Mouse (Mus musculus) liver, embryonic 11.5 days (tissue): ENCODE measurements around the gene Inmt. TPM values are rescaled to one million over a fixed set of nuclear protein-coding genes. Genes with fewer than 3 reads are reported as not detected.

Source experiments
- ATAC-seq: fragments of 200-750 bp; cut with Nextera tagmentation; replicated peaks from 2 replicates; pipeline ENCODE4 v1.8.0; 2017; ENCODE audit warnings: moderate number of reproducible peaks, mild to moderate bottlenecking, moderate TSS enrichment, moderate library complexity; ENCODE audit not compliant: low FRiP score
- DNase-seq: peaks from one replicate; pipeline ENCODE4 v3.0.0-alpha.2; 2017; ENCODE audit warnings: low spot score
- H3K27ac ChIP-seq: fragments of 300-500 bp; sonication (generic); 2 replicates; pipeline ENCODE4 v1.5.1; 2014; ENCODE audit warnings: mild to moderate bottlenecking, low read depth, low read length, control low read depth
- H3K27me3 ChIP-seq: fragments of 300-500 bp; sonication (generic); replicated peaks from 2 replicates; pipeline ENCODE4 v1.6.1; 2014; ENCODE audit warnings: low read length, mixed read lengths; ENCODE audit not compliant: control insufficient read depth, insufficient read depth
- H3K36me3 ChIP-seq: fragments of 300-500 bp; sonication (generic); 2 replicates; pipeline ENCODE4 v1.6.1; 2014; ENCODE audit warnings: mild to moderate bottlenecking, low read length, moderate library complexity, mixed read lengths; ENCODE audit not compliant: control insufficient read depth, insufficient read depth
- H3K4me1 ChIP-seq: fragments of 300-500 bp; sonication (generic); replicated peaks from 2 replicates; pipeline ENCODE4 v1.6.1; 2014; ENCODE audit warnings: low read length, mixed read lengths; ENCODE audit not compliant: control insufficient read depth, insufficient read depth
- H3K4me2 ChIP-seq: fragments of 300-500 bp; sonication (generic); 2 replicates; pipeline ENCODE4 v1.6.1; 2014; ENCODE audit warnings: mild to moderate bottlenecking, control low read depth, moderate library complexity
- H3K4me3 ChIP-seq: fragments of 300-500 bp; sonication (generic); 2 replicates; pipeline ENCODE4 v1.5.1; 2014; ENCODE audit warnings: low read depth, low read length, control low read depth
- H3K9ac ChIP-seq: fragments of 300-500 bp; sonication (generic); 2 replicates; pipeline ENCODE4 v1.6.1; 2014; ENCODE audit warnings: low read depth, low read length, control low read depth
- H3K9me3 ChIP-seq: fragments of 300-500 bp; sonication (generic); 2 replicates; pipeline ENCODE4 v1.6.1; 2016; ENCODE audit warnings: low read length, inconsistent platforms, mixed read lengths; ENCODE audit not compliant: control insufficient read depth
- WGBS: fragments of 180-500 bp; shearing (Covaris S2); extraction: QIAGEN DNeasy Blood & Tissue Kit; methylation state at CpG from one replicate; pipeline ENCODE4 v1.1.7; 2014; 5-methylcytosine and 5-hydroxymethylcytosine counted together
- polyA plus RNA-seq: library from polyadenylated mRNA; unstranded; fragments of >200 nt; fragmentation: Nextera tagmentation; extraction: Ambion mirVana; gene quantifications from 2 replicates; pipeline ENCODE4 v1.2.1, GENCODE M21; 2014

The Inmt gene
- polyA plus RNA-seq, 1 experiment from 2014 or later, result 0.58 TPM

DNA sequence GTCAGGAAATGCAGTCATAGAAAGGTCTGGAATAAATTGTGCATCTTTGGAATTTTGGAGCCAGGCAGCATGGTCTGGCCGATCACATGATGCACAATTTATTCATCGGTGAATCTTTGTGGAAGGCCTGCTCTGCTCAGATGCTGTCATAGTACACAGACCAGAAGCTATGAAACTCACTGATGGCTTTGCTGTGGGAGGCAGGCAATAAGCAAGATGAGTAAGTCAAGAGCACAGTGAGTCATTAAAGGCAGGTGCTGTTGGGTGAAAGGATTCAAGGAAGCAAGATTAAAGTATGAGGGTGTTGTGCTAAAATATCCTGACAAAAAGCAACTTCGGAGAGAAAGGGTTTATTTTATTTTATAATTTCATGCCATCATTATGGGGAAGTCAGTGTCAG is 22.6 kb downstream of the Inmt start:
- WGBS, result 87% methylated on average over 3 of the region's 3 CpGs
- Histone ChIP-seq H3K4me3 (no peak overlapping the region), H3K27ac (no peak overlapping the region), H3K4me1 (no peaks in the 10 kb centered on the region), H3K4me2 (no peak overlapping the region), H3K9me3 (no peaks in the 10 kb centered on the region), H3K36me3 (no peaks in the 10 kb centered on the region), H3K9ac (no peak overlapping the region), H3K27me3 (no peaks in the 10 kb centered on the region)
- no peak for ATAC-seq
- no peak for DNase-seq

DNA sequence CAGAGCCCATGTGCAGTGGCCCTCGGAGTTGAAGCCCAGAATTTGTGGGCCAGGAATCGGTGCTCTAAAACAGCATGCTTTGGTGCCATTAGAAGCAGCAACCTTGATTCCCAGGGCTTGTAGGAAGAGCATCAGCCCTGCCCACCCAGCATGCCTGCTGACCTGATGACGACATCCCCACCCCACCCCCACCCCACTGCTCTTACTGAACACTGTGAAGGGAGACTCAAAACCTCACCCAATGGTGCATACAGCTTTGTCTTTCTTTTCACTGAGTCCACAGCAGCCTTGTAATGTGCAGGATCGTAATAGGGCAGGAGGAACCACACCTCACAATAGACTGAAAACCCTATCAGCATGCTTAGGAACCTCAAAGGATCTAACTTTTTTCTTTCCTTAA is 28.7 kb downstream of the Inmt start:
- Histone ChIP-seq H3K4me2 (no peak overlapping the region), H3K9me3 (no peaks in the 10 kb centered on the region), H3K27me3 (no peaks in the 10 kb centered on the region), H3K4me1 (no peaks in the 10 kb centered on the region), H3K9ac (no peak overlapping the region), H3K4me3 (no peak overlapping the region), H3K36me3 (no peaks in the 10 kb centered on the region), H3K27ac (no peak overlapping the region)
- DNase-seq, result no peak
- no peak for ATAC-seq
- 50% methylated on average over 4 of the region's 4 CpGs for WGBS

DNA sequence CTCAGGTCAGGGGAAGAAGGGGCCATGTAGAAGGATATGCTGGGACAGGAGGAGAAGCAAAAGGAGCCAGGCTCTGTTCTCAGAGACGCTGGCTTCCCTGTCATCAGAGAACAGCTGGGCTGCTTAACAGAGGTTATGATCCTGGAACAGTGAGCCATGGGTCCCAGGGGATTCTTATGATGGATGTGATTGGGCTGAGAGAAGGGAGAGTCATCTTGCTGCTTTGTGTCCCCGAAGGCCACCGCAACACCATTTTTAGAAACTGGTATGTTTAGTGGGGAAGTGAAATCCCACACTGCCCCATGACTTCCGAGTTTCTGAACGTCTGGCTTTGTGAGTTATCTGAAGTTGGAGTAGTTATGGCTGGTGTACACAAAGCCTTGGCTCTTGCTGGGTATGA is 29.6 kb downstream of the Inmt start:
- Histone ChIP-seq H3K4me3 (no peak overlapping the region), H3K27me3 (no peaks in the 10 kb centered on the region), H3K9me3 (no peaks in the 10 kb centered on the region), H3K4me2 (no peak overlapping the region), H3K27ac (no peak overlapping the region), H3K4me1 (no peaks in the 10 kb centered on the region), H3K9ac (no peak overlapping the region), H3K36me3 (no peaks in the 10 kb centered on the region)
- no peak for ATAC-seq
- DNase-seq, result no peak
- 70% methylated on average over 5 of the region's 5 CpGs for WGBS

DNA sequence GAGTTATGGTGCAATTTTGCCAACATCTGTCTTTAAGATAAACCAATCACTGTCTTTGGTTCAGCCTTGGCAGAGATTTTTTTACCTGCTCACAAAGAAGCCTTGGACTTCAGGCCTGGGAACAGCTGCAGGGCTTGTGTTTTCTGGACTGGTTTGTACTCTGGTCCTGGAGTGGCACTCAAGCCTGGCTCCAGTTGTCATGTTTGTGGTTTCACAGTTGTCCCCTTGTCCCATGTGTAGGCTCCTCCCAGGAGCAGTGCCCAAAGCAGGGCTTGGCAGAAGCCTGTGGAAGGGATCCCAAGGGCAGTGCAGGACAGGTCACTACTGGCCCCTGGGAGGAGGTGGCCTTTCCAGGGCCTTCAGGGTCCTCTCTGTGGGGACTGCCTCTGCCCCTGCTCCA is 36.5 kb downstream of the Inmt start:
- Histone ChIP-seq H3K9ac (no peak overlapping the region), H3K27ac (no peak overlapping the region), H3K4me3 (no peak overlapping the region), H3K27me3 (no peaks in the 10 kb centered on the region; the same call in 1 of the 2 replicates), H3K36me3 (no peaks in the 10 kb centered on the region), H3K4me2 (no peak overlapping the region), H3K9me3 (no peaks in the 10 kb centered on the region), H3K4me1 (no peaks in the 10 kb centered on the region)
- no peak for ATAC-seq
- DNase-seq, result no peak

DNA sequence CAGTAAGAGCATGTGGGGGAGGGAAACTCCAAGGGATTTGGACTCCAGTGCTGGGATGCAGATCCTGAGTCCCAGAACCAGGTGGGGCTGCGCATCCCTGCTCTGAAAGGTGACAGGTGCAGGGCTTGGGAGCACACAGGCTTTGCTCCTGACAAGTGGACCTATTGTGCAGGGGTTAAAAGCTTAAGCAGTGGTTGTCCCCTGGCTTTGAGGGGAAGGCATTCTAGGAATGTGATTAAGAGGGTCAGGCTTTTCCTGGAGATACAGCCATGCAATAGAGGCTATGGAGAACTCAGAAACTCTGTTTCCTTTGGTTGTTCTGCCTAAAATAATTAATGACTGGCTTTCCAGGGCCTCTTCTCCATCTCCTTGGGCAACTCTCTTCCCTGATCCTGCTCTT is 41.4 kb downstream of the Inmt start:
- Histone ChIP-seq H3K9ac (no peak overlapping the region), H3K27ac (no peak overlapping the region), H3K27me3 (peaks cover 2% of the 10 kb centered on the region; the same call in 1 of the 2 replicates), H3K4me3 (no peak overlapping the region), H3K4me1 (no peaks in the 10 kb centered on the region), H3K9me3 (no peaks in the 10 kb centered on the region), H3K36me3 (no peaks in the 10 kb centered on the region), H3K4me2 (no peak overlapping the region)
- no peak for ATAC-seq
- no peak for DNase-seq
- WGBS, result 83% methylated on average over 1 of the region's 1 CpGs

DNA sequence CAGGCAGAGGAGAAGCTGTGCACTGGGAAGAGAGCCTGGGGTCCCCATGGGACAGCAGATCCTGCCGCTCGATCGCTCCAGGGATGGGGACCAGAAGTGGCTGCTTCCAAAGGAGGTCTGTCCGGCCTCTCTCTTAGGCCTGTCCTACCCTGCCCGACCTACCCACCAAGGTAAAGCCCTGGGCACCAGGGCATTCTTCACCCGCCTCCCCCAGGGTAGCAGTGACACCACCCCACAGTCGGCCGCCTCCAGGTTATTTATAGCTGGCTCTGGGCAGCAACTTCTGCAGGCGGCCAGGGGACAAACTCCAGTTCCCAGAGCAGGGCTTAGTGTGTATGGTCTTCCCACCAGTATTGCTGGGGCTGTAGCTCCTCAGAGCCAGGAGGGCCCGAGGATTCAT is 42.0 kb downstream of the Inmt start, which contains the start of gene Crhr2:
TSS of gene Crhr2 (minus strand) at position 223 of the 400 bp plus-strand sequence.
- H3K4me1 ChIP-seq, result no peaks in the 10 kb centered on the region
- 67% methylated on average over 10 of the region's 10 CpGs for whole genome bisulfite sequencing
- no peaks in the 10 kb centered on the region for H3K36me3 ChIP-seq
- no peaks in the 10 kb centered on the region for H3K9me3 ChIP-seq
- H3K4me3 ChIP-seq, result no peak within 1 kb of the TSS
- H3K4me2 ChIP-seq, result no peak within 1 kb of the TSS
- DNase-seq, result no peak
- no peak within 1 kb of the TSS for H3K27ac ChIP-seq
- ATAC-seq, result no peak
- H3K9ac ChIP-seq, result no peak within 1 kb of the TSS
- H3K27me3 ChIP-seq, result peaks cover 2% of the 10 kb centered on the region; the same call in 1 of the 2 replicates

DNA sequence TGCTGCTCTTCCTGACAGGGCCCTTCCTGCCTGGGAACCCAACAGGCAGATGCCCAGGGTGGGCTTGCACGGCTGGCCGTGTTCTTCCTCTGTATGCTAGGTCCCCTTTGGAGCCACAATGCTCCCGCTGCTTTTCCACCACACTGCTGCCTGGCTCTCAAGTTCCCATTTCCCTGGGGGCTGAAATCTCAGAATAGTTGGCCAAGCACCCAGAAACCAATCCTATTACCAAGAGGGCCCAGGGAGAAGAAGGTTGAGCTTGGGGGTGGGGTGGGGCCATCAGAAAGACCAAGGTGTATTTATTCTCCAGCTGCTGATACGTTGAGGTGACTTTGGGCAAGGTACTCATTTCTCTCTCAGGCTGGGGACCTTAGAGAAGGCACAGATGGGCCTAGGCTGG is 43.5 kb downstream of the Inmt start:
- Histone ChIP-seq H3K9ac (no peak overlapping the region), H3K9me3 (no peaks in the 10 kb centered on the region), H3K36me3 (no peaks in the 10 kb centered on the region), H3K27me3 (peaks cover 2% of the 10 kb centered on the region; the same call in 1 of the 2 replicates), H3K4me1 (no peaks in the 10 kb centered on the region), H3K4me3 (no peak overlapping the region), H3K4me2 (no peak overlapping the region), H3K27ac (no peak overlapping the region)
- 71% methylated on average over 4 of the region's 4 CpGs for WGBS
- DNase-seq (no peak), ATAC-seq (no peak)

DNA sequence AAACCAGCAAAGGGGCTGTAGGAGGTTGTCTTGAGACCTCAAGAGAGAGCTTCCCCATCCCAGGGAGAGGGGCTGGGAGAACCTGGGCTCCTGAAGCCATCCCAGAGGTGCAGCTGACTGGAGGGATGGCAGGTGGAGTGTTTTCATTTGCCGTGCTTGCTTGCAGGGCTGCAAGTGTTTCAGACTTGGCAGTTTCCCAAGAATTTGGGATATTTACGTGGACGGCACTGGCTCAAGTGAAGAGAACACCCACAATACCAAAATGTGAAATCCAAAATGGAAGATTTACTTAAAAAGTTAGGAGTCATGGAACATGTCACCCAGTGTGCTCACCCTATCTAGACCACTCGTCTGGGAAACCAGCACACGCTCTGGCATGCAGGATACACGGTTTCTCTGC is 44.2 kb downstream of the Inmt start:
- Histone ChIP-seq H3K9me3 (no peaks in the 10 kb centered on the region), H3K36me3 (no peaks in the 10 kb centered on the region), H3K4me1 (no peaks in the 10 kb centered on the region), H3K4me3 (no peak overlapping the region), H3K27me3 (0 out of 2 replicates have a peak, but pooled peaks cover 2% of the 10 kb centered on the region), H3K4me2 (no peak overlapping the region), H3K27ac (no peak overlapping the region), H3K9ac (no peak overlapping the region)
- DNase-seq (no peak), ATAC-seq (no peak)
- WGBS, result 70% methylated on average over 6 of the region's 6 CpGs

DNA sequence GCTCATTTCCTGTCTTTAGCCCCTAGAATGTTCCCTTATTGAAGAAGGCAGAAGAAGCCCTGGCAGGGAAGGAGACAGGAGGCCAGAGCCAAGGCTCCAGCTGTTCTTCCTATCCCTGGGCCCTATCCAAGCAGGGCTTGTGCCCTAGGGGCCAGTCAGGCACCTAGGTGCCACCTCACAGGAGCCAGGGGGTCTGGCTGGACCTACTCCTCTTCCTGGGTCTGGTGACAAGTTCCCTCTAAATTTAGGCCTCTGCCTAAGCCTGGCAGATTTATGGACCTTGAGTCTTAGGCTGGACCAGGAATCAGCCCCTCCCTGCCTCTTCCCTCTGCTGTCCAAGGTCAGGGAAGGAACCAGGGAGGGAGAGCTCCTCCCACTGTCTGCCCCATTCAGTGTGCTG is 46.5 kb downstream of the Inmt start:
- Histone ChIP-seq H3K27ac (no peak overlapping the region), H3K4me1 (no peaks in the 10 kb centered on the region)

More for the DNA sequence above, 46.5 kb downstream of the Inmt start:
- H3K36me3 ChIP-seq, result no peaks in the 10 kb centered on the region
- no peak overlapping the region for H3K9ac ChIP-seq
- 0 out of 2 replicates have a peak, but pooled peaks cover 2% of the 10 kb centered on the region for H3K27me3 ChIP-seq
- ATAC-seq, result no peak
- H3K9me3 ChIP-seq, result no peaks in the 10 kb centered on the region
- no peak overlapping the region for H3K4me3 ChIP-seq
- no peak overlapping the region for H3K4me2 ChIP-seq
- DNase-seq, result no peak
